Mouse (Mus musculus) stomach, postnatal 0 days (tissue): ENCODE data around the gene Kif12. TPM values are rescaled to one million over a fixed set of nuclear protein-coding genes. Genes with fewer than 3 reads are reported as not detected.

Experiments used
- ATAC-seq: fragments of 200-750 bp; cut with Nextera tagmentation; 2 replicates; pipeline ENCODE4 v1.8.0; 2017; ENCODE audit not compliant: low FRiP score, low TSS enrichment
- DNase-seq: peaks from one replicate; pipeline ENCODE4 v3.0.0-alpha.2; 2016; ENCODE audit warnings: low spot score
- H3K27ac ChIP-seq: fragments of 300-500 bp; sonication (generic); replicated peaks from 2 replicates; pipeline ENCODE4 v1.5.1; 2014; ENCODE audit warnings: mild to moderate bottlenecking, control low read depth
- H3K27me3 ChIP-seq: fragments of 300-500 bp; sonication (generic); 2 replicates; pipeline ENCODE4 v1.6.1; 2014; ENCODE audit warnings: low read length; ENCODE audit not compliant: control insufficient read depth, insufficient read depth
- H3K36me3 ChIP-seq: fragments of 300-500 bp; sonication (generic); 2 replicates; pipeline ENCODE4 v1.6.1; 2014; ENCODE audit warnings: low read length, mixed read lengths; ENCODE audit not compliant: control insufficient read depth, insufficient read depth
- H3K4me1 ChIP-seq: fragments of 300-500 bp; sonication (generic); replicated peaks from 2 replicates; pipeline ENCODE4 v1.6.1; 2014; ENCODE audit warnings: antibody characterized with exemption; ENCODE audit not compliant: control insufficient read depth, insufficient read depth
- H3K4me2 ChIP-seq: fragments of 300-500 bp; sonication (generic); replicated peaks from 2 replicates; pipeline ENCODE4 v1.6.1; 2014; ENCODE audit warnings: low read depth, mild to moderate bottlenecking, control low read depth, moderate library complexity
- H3K4me3 ChIP-seq: fragments of 300-500 bp; sonication (generic); 2 replicates; pipeline ENCODE4 v1.5.1; 2014; ENCODE audit warnings: low read depth, low read length, control low read depth
- H3K9ac ChIP-seq: fragments of 300-500 bp; sonication (generic); 2 replicates; pipeline ENCODE4 v1.6.1; 2014; ENCODE audit warnings: mild to moderate bottlenecking, low read length, control low read depth, mixed read lengths
- H3K9me3 ChIP-seq: fragments of 300-500 bp; sonication (generic); 2 replicates; pipeline ENCODE4 v1.6.1; 2016; ENCODE audit warnings: low read length; ENCODE audit not compliant: control insufficient read depth
- CTCF ChIP-seq: IDR thresholded peaks from 2 replicates; pipeline ENCODE4 v1.5.1; 2016; ENCODE audit warnings: antibody characterized with exemption, low read depth, mild to moderate bottlenecking, moderate library complexity
- EP300 ChIP-seq: optimal IDR thresholded peaks from 2 replicates; pipeline ENCODE3; 2016; ENCODE audit warnings: antibody characterized with exemption
- WGBS: fragments of 180-500 bp; shearing (Covaris S2); extraction: QIAGEN DNeasy Blood & Tissue Kit; methylation state at CpG from one replicate; pipeline ENCODE4 v1.1.7; 2014; 5-methylcytosine and 5-hydroxymethylcytosine counted together
- polyA plus RNA-seq: library from polyadenylated mRNA; unstranded; fragments of >200 nt; fragmentation: Nextera tagmentation; extraction: Ambion mirVana; gene quantifications from 2 replicates; pipeline ENCODE4 v1.2.1, GENCODE M21; 2015

Kif12 gene
- polyA plus RNA-seq, 1 experiment from 2014 or later: 4.0 TPM

DNA sequence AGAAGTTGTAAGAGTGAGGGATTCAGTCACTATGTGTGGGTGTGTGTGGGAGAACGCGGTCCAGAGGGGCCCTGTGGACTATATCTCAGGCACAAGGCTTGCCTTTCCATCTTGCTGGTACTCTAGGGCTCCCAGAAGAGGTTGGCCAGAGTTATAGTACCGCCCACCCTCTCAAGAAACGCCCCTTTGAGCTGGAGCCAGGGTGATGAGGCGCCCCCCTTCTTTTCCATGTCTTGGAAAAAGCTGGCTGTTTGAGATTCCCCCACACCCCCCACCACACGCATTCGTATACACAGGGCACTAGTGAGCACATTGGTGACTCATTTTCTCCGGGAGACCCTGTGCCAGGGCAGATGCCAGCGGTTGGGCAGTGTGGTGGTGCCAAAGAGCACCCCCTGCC lies 44.6 kb upstream of the Kif12 start:
- peak; percentile 62 for DNase-seq
- H3K4me1 ChIP-seq: peaks cover 10% of the 10 kb centered on the region
- peak overlapping the region; percentile 77 for H3K9ac ChIP-seq
- peak overlapping the region; percentile 76 for H3K27ac ChIP-seq
- no peak for TF ChIP-seq EP300
- TF ChIP-seq CTCF: 0 out of 2 replicates have a peak, but pooled peaks have one; percentile 2
- no peaks in the 10 kb centered on the region for H3K27me3 ChIP-seq
- H3K36me3 ChIP-seq: no peaks in the 10 kb centered on the region
- peak overlapping the region; percentile 75 for H3K4me3 ChIP-seq
- ATAC-seq: peak; percentile 47
- peak overlapping the region; percentile 99 for H3K4me2 ChIP-seq
- WGBS: 15% methylated on average over 9 of the region's 9 CpGs
- no peaks in the 10 kb centered on the region for H3K9me3 ChIP-seq

DNA sequence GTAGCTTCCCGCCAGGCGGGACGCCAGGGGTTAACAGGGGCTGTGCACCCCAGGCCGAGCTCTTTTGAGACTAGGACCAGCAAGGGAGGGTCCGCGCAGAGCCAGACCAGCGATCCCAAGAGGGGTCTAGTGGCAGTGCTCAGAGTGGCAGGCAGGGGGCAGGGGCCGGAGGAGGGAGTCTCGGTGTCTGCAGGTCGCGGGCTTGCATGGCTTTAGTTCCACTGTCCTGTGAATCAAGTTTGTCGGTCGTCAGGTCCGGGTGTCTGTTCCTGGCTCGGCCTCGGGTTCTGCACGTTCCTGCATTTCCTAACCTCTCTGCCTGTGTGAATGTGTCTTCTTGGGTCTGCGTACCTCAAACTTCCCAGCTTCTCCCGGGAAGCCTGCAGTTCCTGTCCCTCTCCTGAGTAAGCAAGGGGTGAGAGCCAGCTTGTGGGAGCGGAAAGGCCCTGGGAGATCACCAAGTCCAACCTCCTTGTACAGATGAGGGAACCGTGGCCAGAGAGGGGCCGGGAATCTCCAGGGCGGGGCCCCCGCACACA lies 44.1 kb upstream of the Kif12 start:
- Histone ChIP-seq H3K4me3 (peak overlapping the region; percentile 75), H3K36me3 (no peaks in the 10 kb centered on the region), H3K4me1 (peaks cover 10% of the 10 kb centered on the region), H3K4me2 (peak overlapping the region; percentile 99), H3K27me3 (no peaks in the 10 kb centered on the region), H3K27ac (peak overlapping the region; percentile 76), H3K9ac (peak overlapping the region; percentile 77), H3K9me3 (no peaks in the 10 kb centered on the region)
- ATAC-seq: peak; percentile 40
- DNase-seq: peak; percentile 67
- WGBS: under 1% methylated on average over 24 of the region's 24 CpGs
- TF ChIP-seq EP300 (no peak), CTCF (peak; percentile 74)

DNA sequence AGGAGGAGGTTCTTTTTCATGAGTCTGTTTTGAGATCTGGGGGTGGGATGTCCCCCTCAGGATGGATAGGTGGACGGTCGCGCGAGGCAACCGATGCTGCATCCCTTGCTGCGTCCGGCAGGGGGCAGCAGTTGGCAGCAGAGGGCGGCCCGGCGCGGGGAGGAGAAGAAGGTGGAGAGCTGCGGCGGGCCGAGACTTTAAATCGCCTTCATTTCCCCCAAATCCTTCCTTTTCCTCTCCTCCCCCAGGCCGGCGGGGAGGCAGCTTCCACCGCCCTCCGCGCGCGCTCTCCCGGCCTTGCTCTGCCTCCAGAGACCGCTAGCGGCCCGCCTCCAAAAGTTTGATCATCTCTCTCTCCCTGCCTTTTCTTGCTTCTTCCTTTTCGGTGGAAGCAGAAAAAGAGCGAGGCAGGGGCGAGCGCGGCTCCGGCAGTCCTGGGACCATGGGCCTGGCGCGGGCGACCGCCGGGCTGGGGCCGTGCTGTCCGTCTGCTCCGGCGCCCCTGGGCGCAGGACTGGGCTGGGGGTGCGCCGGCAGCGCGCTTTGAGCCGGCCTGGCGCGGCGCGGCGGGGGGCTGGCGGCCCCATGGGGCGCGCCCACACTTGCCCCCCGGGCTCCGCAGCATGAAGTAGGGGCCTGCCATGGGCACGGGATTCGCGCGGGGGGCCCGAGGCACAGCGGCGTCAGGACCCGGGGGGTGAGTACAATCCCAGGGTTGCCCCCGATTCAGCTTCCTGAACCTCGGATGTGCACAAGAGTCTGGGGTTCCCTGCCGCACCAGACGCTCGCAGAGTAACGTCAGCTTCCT lies 43.5 kb upstream of the Kif12 start:
- H3K4me1 ChIP-seq: peaks cover 10% of the 10 kb centered on the region
- DNase-seq (peak; percentile 82), ATAC-seq (peak; percentile 39; the same call in 1 of the 2 replicates)
- H3K4me3 ChIP-seq: peak overlapping the region; percentile 75
- no peaks in the 10 kb centered on the region for H3K36me3 ChIP-seq
- peak overlapping the region; percentile 99 for H3K4me2 ChIP-seq
- peak overlapping the region; percentile 76 for H3K27ac ChIP-seq
- peak overlapping the region; percentile 77 for H3K9ac ChIP-seq
- H3K27me3 ChIP-seq: no peaks in the 10 kb centered on the region
- under 1% methylated on average over 55 of the region's 71 CpGs for WGBS
- TF ChIP-seq CTCF: peak; percentile 96
- no peak for TF ChIP-seq EP300
- no peaks in the 10 kb centered on the region for H3K9me3 ChIP-seq

DNA sequence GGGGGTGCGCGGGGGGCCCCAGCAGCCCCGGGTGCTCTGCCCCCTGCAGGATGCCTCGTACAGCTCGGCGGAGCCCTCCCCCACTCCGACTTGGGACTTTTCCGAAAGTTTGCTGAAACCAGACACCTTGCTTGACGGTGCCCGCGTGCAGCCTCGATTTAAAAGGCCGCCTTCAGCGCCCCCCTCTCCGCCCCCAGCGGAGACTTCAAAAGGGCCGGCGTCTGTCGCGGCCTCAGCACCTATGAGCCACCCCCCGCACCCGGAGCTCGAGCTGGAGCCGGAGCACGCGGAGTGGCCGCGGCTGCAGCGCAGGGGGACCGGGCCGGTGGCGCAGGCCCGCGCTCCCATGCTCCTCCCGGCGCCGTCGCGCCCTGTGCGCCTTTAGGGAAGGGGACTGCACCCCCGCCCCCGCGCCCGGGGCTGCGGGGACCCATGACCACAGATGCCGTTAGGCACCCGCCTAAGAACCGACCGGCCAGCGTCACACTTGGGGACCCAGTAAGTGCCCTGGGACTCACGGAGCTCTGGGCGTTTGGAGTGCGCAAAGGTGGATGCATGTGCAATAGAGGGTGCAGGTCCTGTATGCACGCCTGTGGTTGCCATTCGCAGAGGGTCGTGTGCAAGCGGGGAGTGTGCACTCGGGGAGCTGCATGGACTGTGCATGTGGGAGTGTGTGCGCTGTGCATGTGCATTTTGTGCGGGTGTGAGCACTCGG lies 42.1 kb upstream of the Kif12 start, which contains the start of gene Col27a1:
Gene Col27a1 (plus strand): TSS at position 98 of the 715 bp plus-strand sequence.
- DNase-seq: peak; percentile 77
- H3K27ac ChIP-seq: no peak within 1 kb of the TSS; the same call in 1 of the 2 replicates

DNA sequence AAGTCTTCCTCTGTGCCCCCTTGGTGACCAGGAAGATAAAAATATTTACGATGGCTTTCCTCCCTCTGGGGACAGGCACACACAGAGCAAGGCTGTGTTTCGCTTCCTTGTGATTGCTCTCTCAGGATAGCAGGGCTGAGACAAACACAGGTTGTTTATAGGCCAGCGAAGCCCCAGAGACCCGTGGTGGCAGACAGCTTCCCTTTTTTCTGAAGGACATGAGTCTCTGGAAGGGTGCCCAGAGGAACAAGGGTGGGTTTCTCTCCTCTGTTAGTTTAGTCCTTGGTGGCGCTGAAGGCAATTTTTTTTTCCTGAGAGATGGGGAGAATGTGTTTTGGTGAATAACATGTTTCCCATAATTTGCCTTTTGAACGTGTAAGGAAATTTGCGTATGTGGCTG lies 33.7 kb upstream of the Kif12 start:
- no peak for DNase-seq
- H3K4me3 ChIP-seq: no peak overlapping the region
- no peak for ATAC-seq
- H3K36me3 ChIP-seq: no peaks in the 10 kb centered on the region
- H3K9ac ChIP-seq: no peak overlapping the region
- TF ChIP-seq EP300 (no peak), CTCF (no peak)
- no peak overlapping the region for H3K4me2 ChIP-seq
- H3K27ac ChIP-seq: no peak overlapping the region
- no peaks in the 10 kb centered on the region for H3K4me1 ChIP-seq
- H3K27me3 ChIP-seq: no peaks in the 10 kb centered on the region
- WGBS: 61% methylated on average over 7 of the region's 7 CpGs
- H3K9me3 ChIP-seq: no peaks in the 10 kb centered on the region

More for the DNA sequence above, 42.1 kb upstream of the Kif12 start, which contains the start of gene Col27a1:
- Histone ChIP-seq H3K4me1 (peaks cover 10% of the 10 kb centered on the region), H3K4me3 (peak within 1 kb of the TSS; percentile 75), H3K9ac (peak within 1 kb of the TSS; percentile 53), H3K27me3 (no peaks in the 10 kb centered on the region), H3K4me2 (peak within 1 kb of the TSS; percentile 99), H3K36me3 (no peaks in the 10 kb centered on the region), H3K9me3 (no peaks in the 10 kb centered on the region)
- peak; percentile 48 for ATAC-seq
- under 1% methylated on average over 50 of the region's 61 CpGs for WGBS
- TF ChIP-seq CTCF (peak; percentile 51), EP300 (no peak)
